ENCODE assay signal across 9 mouse cellular contexts in the genomic region with DNA sequence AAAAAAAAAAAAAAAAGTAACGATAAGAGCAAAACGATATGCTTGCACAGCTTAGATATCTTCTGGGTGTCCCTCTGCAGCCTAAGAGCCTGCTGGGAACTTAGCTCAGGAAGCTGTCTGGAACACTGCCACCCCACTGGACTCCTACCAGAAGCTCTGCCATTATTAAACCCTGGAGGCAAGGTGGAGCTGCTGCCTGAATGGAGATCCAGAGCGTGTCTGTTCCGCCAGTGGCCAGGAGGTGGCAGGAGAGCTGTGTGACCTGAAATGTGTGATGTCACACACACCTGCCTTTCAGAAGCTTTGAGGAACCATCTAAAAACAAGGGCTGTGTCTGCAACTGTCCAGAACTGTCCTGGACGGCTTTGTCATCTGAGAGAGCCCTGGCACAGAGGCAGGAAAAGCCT. TPM values are rescaled to one million over a fixed set of nuclear protein-coding genes. Genes with fewer than 3 reads are reported as not detected.
DNase-seq lines count a peak whose midpoint lies in the region; ATAC-seq and TF ChIP-seq lines count a peak whose summit lies in the region.
"Had no signal": no experiment of that assay in that cellular context is flagged by ENCODE, and none has a peak within 500 bp of the region (broad histone marks: within the 10 kb centered on the region; RNA-seq: fewer than 3 reads in every experiment).

No protein-coding gene starts in this region.

- no peaks in the 10 kb centered on the region; the same call in 1 of the 2 replicates for H3K4me1 ChIP-seq in G1E (ENCODE audit: insufficient read depth, low read depth, low read length)
- H3K4me1 ChIP-seq in forebrain, postnatal 0 days (ENCODE audit: insufficient read depth) = no peaks in the 10 kb centered on the region
- no peaks in the 10 kb centered on the region for H3K4me1 ChIP-seq in hindbrain, embryonic 11.5 days (replicated peaks; ENCODE audit: control insufficient read depth, insufficient read depth, low read length)
- H3K4me1 ChIP-seq in lung, postnatal 0 days (ENCODE audit: insufficient read depth, low read depth, low read length) = no peaks in the 10 kb centered on the region

- H3K4me3 ChIP-seq in G1E (ENCODE audit: low read depth, low read length) = no peak overlapping the region
- no peak overlapping the region for H3K4me3 ChIP-seq in forebrain, postnatal 0 days (ENCODE audit: low read depth, low read length)
- H3K4me3 ChIP-seq in hindbrain, embryonic 11.5 days (ENCODE audit: low read depth, low read length) = no peak overlapping the region
- no peak overlapping the region for H3K4me3 ChIP-seq in lung, postnatal 0 days (ENCODE audit: low read depth, low read length)

- peak; percentile 27 for DNase-seq in G1E (ENCODE audit: low spot score)
- DNase-seq in cerebellum, adult 11-12 months = peak; percentile 87
- DNase-seq in forebrain, postnatal 0 days = peak; percentile 77
- DNase-seq in hindbrain, embryonic 11.5 days (ENCODE audit: low spot score) = peak; percentile 81
- DNase-seq in layer of hippocampus, adult 9-11 months = peak; percentile 72
- peak; percentile 86 for DNase-seq in lung, postnatal 0 days (ENCODE audit: low spot score)
- peak; percentile 49 for DNase-seq in retina, adult 2 months (ENCODE audit: low read depth, low spot score)
- DNase-seq in thymus, postnatal 25 days = peak; percentile 83

- H3K4me2 ChIP-seq in forebrain, postnatal 0 days (ENCODE audit: low read depth) = no peak overlapping the region
- no peak overlapping the region for H3K4me2 ChIP-seq in hindbrain, embryonic 11.5 days (replicated peaks; ENCODE audit: low read depth, low read length)
- no peak overlapping the region for H3K4me2 ChIP-seq in lung, postnatal 0 days (replicated peaks; ENCODE audit: low read depth, low read length)

- WGBS in forebrain, postnatal 0 days = 33% methylated on average over 5 of the region's 5 CpGs
- 36% methylated on average over 5 of the region's 5 CpGs for WGBS in hindbrain, embryonic 11.5 days
- WGBS in lung, postnatal 0 days = 28% methylated on average over 5 of the region's 5 CpGs

- no peak overlapping the region for H3K9ac ChIP-seq in forebrain, postnatal 0 days
- no peak overlapping the region for H3K9ac ChIP-seq in hindbrain, embryonic 11.5 days (ENCODE audit: low read depth, low read length)
- no peak overlapping the region for H3K9ac ChIP-seq in lung, postnatal 0 days (replicated peaks; ENCODE audit: low read depth)

- TF ChIP-seq EP300 in lung, postnatal 0 days (IDR thresholded peaks at IDR 0.05) = no peak

- H3K36me3 ChIP-seq in G1E (replicated peaks) = no peaks in the 10 kb centered on the region
- H3K36me3 ChIP-seq in forebrain, postnatal 0 days (ENCODE audit: insufficient read depth) = no peaks in the 10 kb centered on the region
- H3K36me3 ChIP-seq in hindbrain, embryonic 11.5 days (ENCODE audit: control insufficient read depth, insufficient read depth, low read length) = no peaks in the 10 kb centered on the region
- H3K36me3 ChIP-seq in lung, postnatal 0 days (ENCODE audit: insufficient read depth, low read length) = no peaks in the 10 kb centered on the region

- no peaks in the 10 kb centered on the region for H3K9me3 ChIP-seq in G1E (replicated peaks)
- no peaks in the 10 kb centered on the region for H3K9me3 ChIP-seq in forebrain, postnatal 0 days (ENCODE audit: low read length)
- H3K9me3 ChIP-seq in hindbrain, embryonic 11.5 days (ENCODE audit: control insufficient read depth, low read length) = no peaks in the 10 kb centered on the region
- H3K9me3 ChIP-seq in lung, postnatal 0 days (ENCODE audit: low read length) = no peaks in the 10 kb centered on the region

- peak; percentile 75 for ATAC-seq in G1E (ENCODE audit: extremely low read depth, insufficient number of reproducible peaks, low FRiP score, poor library complexity, severe bottlenecking)
- ATAC-seq in forebrain, postnatal 0 days = peak; percentile 80
- ATAC-seq in hindbrain, embryonic 11.5 days (ENCODE audit: low FRiP score) = 0 out of 2 replicates have a peak, but pooled peaks have one; percentile 33
- ATAC-seq in lung, postnatal 0 days = peak; percentile 72

- no peaks in the 10 kb centered on the region for H3K27me3 ChIP-seq in G1E (ENCODE audit: insufficient read depth, low read length)
- no peaks in the 10 kb centered on the region for H3K27me3 ChIP-seq in forebrain, postnatal 0 days (ENCODE audit: insufficient read depth, low read length)
- no peaks in the 10 kb centered on the region for H3K27me3 ChIP-seq in hindbrain, embryonic 11.5 days (ENCODE audit: control insufficient read depth, insufficient read depth, low read length)
- H3K27me3 ChIP-seq in lung, postnatal 0 days (replicated peaks; ENCODE audit: insufficient read depth, low read length) = no peaks in the 10 kb centered on the region

- H3K27ac ChIP-seq in forebrain, postnatal 0 days (ENCODE audit: low read depth, low read length) = no peak overlapping the region
- H3K27ac ChIP-seq in hindbrain, embryonic 11.5 days (ENCODE audit: low read depth, low read length) = no peak overlapping the region
- no peak overlapping the region for H3K27ac ChIP-seq in lung, postnatal 0 days (ENCODE audit: low read length)
- H3K27ac ChIP-seq: macrophage had no signal

- peak; percentile 76 for TF ChIP-seq CTCF in G1E (IDR thresholded peaks at IDR 0.05; ENCODE audit: low read depth, low read length)
- peak; percentile 79 for TF ChIP-seq CTCF in forebrain, postnatal 0 days (IDR thresholded peaks at IDR 0.05; ENCODE audit: low read depth)
- peak; percentile 88 for TF ChIP-seq CTCF in lung, postnatal 0 days (IDR thresholded peaks at IDR 0.05)

RNA-seq across cellular contexts. Expression of a gene that starts 13.6 kb away (rescaled TPM):
- total RNA-seq in G1E (2014; fragmentation: Nextera tagmentation) = 7.4 and 9.8 TPM in 2 replicates
- 6.8 TPM in 2 replicates for total RNA-seq in G1E (2017)
- 4.0 and 4.4 TPM in 2 replicates for polyA plus RNA-seq in G1E (2012)
- total RNA-seq in forebrain, postnatal 0 days (2014; rRNA removed) = 22.8 and 28.0 TPM in 2 replicates
- polyA plus RNA-seq in forebrain, postnatal 0 days (2015; fragmentation: Nextera tagmentation; extraction: Ambion mirVana) = 32.2 and 34.2 TPM in 2 replicates
- 34.6 and 36.5 TPM in 2 replicates for polyA plus RNA-seq in hindbrain, embryonic 11.5 days (2014; fragmentation: Nextera tagmentation; extraction: Ambion mirVana)
- polyA plus RNA-seq in lung, postnatal 0 days (2015; fragmentation: Nextera tagmentation; extraction: Ambion mirVana) = 23.2 and 23.9 TPM in 2 replicates

Comparison
In these comparisons a context has a peak if more than half of its experiments do, and no peak if none do; other contexts are left out.
1. DNase-seq: peak in every context shown above with its lines; median percentile 87 in cerebellum, adult 11-12 months; 86 in lung, postnatal 0 days; 83 in thymus, postnatal 25 days; 81 in hindbrain, embryonic 11.5 days; 77 in forebrain, postnatal 0 days; 72 in layer of hippocampus, adult 9-11 months; 49 in retina, adult 2 months; 27 in G1E.